21 mouse cellular contexts compared by ENCODE assay signal in genomic region chr19:26946562-26946961, GRCm38 (mm10).
A peak's percentile ranks its signal among the peaks of the same experiment; 100 is the strongest.
DNase-seq lines count a peak whose midpoint lies in the region; ATAC-seq and TF ChIP-seq lines count a peak whose summit lies in the region.
"Had no signal": no experiment of that assay in that cellular context is flagged by ENCODE, and none has a peak within 500 bp of the region (broad histone marks: within the 10 kb centered on the region; RNA-seq: fewer than 3 reads in every experiment).

No protein-coding gene starts in this region.

- no peaks in the 10 kb centered on the region for H3K27me3 ChIP-seq in kidney, postnatal 0 days (ENCODE audit: insufficient read depth, low read length)
- H3K27me3 ChIP-seq in lung, embryonic 14.5 days (ENCODE audit: insufficient read depth, low read length): no peaks in the 10 kb centered on the region
- H3K27me3 ChIP-seq in lung, postnatal 0 days (replicated peaks; ENCODE audit: insufficient read depth, low read length): no peaks in the 10 kb centered on the region
- H3K27me3 ChIP-seq in midbrain, embryonic 11.5 days (ENCODE audit: control insufficient read depth, insufficient read depth, low read length): no peaks in the 10 kb centered on the region
- H3K27me3 ChIP-seq: CH12.LX, Patski had no signal

- H3K36me3 ChIP-seq in kidney, postnatal 0 days (ENCODE audit: insufficient read depth, low read length): no peaks in the 10 kb centered on the region
- no peaks in the 10 kb centered on the region for H3K36me3 ChIP-seq in lung, embryonic 14.5 days (ENCODE audit: insufficient read depth)
- no peaks in the 10 kb centered on the region for H3K36me3 ChIP-seq in lung, postnatal 0 days (ENCODE audit: insufficient read depth, low read length)
- H3K36me3 ChIP-seq in midbrain, embryonic 11.5 days (ENCODE audit: control insufficient read depth, insufficient read depth, low read length): no peaks in the 10 kb centered on the region
- H3K36me3 ChIP-seq: G1E had no signal

- 29% methylated on average over 3 of the region's 3 CpGs for WGBS in kidney, postnatal 0 days
- 40% methylated on average over 3 of the region's 3 CpGs for WGBS in lung, embryonic 14.5 days
- WGBS in lung, postnatal 0 days: 33% methylated on average over 3 of the region's 3 CpGs
- 90% methylated on average over 3 of the region's 3 CpGs for WGBS in midbrain, embryonic 11.5 days

- DNase-seq in kidney, postnatal 0 days (ENCODE audit: low spot score): peak; percentile 60
- no peak for DNase-seq in kidney, adult 9 months
- peak; percentile 19 for DNase-seq in lung, embryonic 14.5 days
- no peak for DNase-seq in lung, postnatal 14 days
- DNase-seq in lung, postnatal 0 days (ENCODE audit: low spot score): peak; percentile 41
- DNase-seq in lung, postnatal 10 days: no peak
- peak; percentile 14 for DNase-seq in mesoderm, embryonic 11.5 days (ENCODE audit: low read depth, low spot score)
- DNase-seq in midbrain, embryonic 11.5 days (ENCODE audit: low spot score, missing footprints): no peak
- DNase-seq: adrenal gland, adult 2 months; adrenal gland, adult 8-10 months; adrenal gland, postnatal 10 days; adrenal gland, postnatal 14 days; adrenal gland, postnatal 25 days; B cell, adult 2 months; cerebellum, adult 11 months; cerebellum, adult 11-12 months had no signal

- H3K4me3 ChIP-seq in kidney, postnatal 0 days (replicated peaks; ENCODE audit: low read depth, low read length): no peak overlapping the region
- H3K4me3 ChIP-seq in lung, embryonic 14.5 days (ENCODE audit: low read depth, low read length): no peak overlapping the region
- no peak overlapping the region for H3K4me3 ChIP-seq in lung, postnatal 0 days (ENCODE audit: low read depth, low read length)
- H3K4me3 ChIP-seq in midbrain, embryonic 11.5 days (ENCODE audit: low read depth, low read length): no peak overlapping the region

- no peaks in the 10 kb centered on the region; the same call in 1 of the 2 replicates for H3K4me1 ChIP-seq in kidney, postnatal 0 days (replicated peaks; ENCODE audit: insufficient read depth, low read length)
- no peaks in the 10 kb centered on the region for H3K4me1 ChIP-seq in lung, embryonic 14.5 days (ENCODE audit: insufficient read depth)
- H3K4me1 ChIP-seq in lung, postnatal 0 days (ENCODE audit: insufficient read depth, low read depth, low read length): no peaks in the 10 kb centered on the region
- H3K4me1 ChIP-seq in midbrain, embryonic 11.5 days (ENCODE audit: control insufficient read depth, insufficient read depth, low read length): no peaks in the 10 kb centered on the region

- no peak for TF ChIP-seq EP300 in lung, postnatal 0 days (IDR thresholded peaks at IDR 0.05)

- H3K27ac ChIP-seq in kidney, postnatal 0 days: no peak overlapping the region
- H3K27ac ChIP-seq in lung, embryonic 14.5 days (ENCODE audit: low read depth): no peak overlapping the region
- H3K27ac ChIP-seq in lung, postnatal 0 days (ENCODE audit: low read length): no peak overlapping the region
- H3K27ac ChIP-seq in midbrain, embryonic 11.5 days (ENCODE audit: low read depth, low read length): no peak overlapping the region

- TF ChIP-seq CTCF in kidney, postnatal 0 days (IDR thresholded peaks at IDR 0.05; ENCODE audit: low read depth): no peak
- TF ChIP-seq CTCF in lung, embryonic 14.5 days (IDR thresholded peaks at IDR 0.05; ENCODE audit: low read depth): no peak
- TF ChIP-seq CTCF in lung, postnatal 0 days (IDR thresholded peaks at IDR 0.05): no peak

- ATAC-seq in kidney, postnatal 0 days (replicated peaks; ENCODE audit: low FRiP score, low read depth): no peak
- ATAC-seq in lung, embryonic 14.5 days (ENCODE audit: insufficient read depth): no peak
- ATAC-seq in lung, postnatal 0 days: peak; percentile 55; the same call in 1 of the 2 replicates
- no peak for ATAC-seq in midbrain, embryonic 11.5 days (ENCODE audit: low FRiP score)
- ATAC-seq: activated CD4-positive, CD25-positive, alpha-beta regulatory T cell, adult 4 months; CD4-positive, CD25-positive, alpha-beta regulatory T cell, adult 4 months; Patski had no signal

- no peaks in the 10 kb centered on the region for H3K9me3 ChIP-seq in kidney, postnatal 0 days (replicated peaks; ENCODE audit: low read length)
- no peaks in the 10 kb centered on the region for H3K9me3 ChIP-seq in lung, embryonic 14.5 days (ENCODE audit: low read depth, low read length)
- H3K9me3 ChIP-seq in lung, postnatal 0 days (ENCODE audit: low read length): no peaks in the 10 kb centered on the region
- H3K9me3 ChIP-seq in midbrain, embryonic 11.5 days (ENCODE audit: control insufficient read depth, low read length): no peaks in the 10 kb centered on the region

- no peak overlapping the region for H3K9ac ChIP-seq in kidney, postnatal 0 days (ENCODE audit: low read depth, low read length)
- no peak overlapping the region for H3K9ac ChIP-seq in lung, embryonic 14.5 days
- H3K9ac ChIP-seq in lung, postnatal 0 days (replicated peaks; ENCODE audit: low read depth): no peak overlapping the region
- no peak overlapping the region for H3K9ac ChIP-seq in midbrain, embryonic 11.5 days (ENCODE audit: low read length)

- no peak overlapping the region for H3K4me2 ChIP-seq in kidney, postnatal 0 days (ENCODE audit: low read length)
- H3K4me2 ChIP-seq in lung, embryonic 14.5 days: no peak overlapping the region
- H3K4me2 ChIP-seq in lung, postnatal 0 days (replicated peaks; ENCODE audit: low read depth, low read length): no peak overlapping the region
- H3K4me2 ChIP-seq in midbrain, embryonic 11.5 days: no peak overlapping the region

Comparison
In these comparisons a context has a peak if more than half of its experiments do, and no peak if none do; other contexts are left out.
1. DNase-seq: peak in kidney, postnatal 0 days (single experiment), lung, embryonic 14.5 days (single experiment), lung, postnatal 0 days (single experiment) and mesoderm, embryonic 11.5 days (single experiment); none in kidney, adult 9 months (single experiment), lung, postnatal 14 days (single experiment), lung, postnatal 10 days (single experiment) and midbrain, embryonic 11.5 days (single experiment).